Mouse (Mus musculus): ENCODE data around the gene Olfr1116.
"Not testable (repeated sequence)": the region's sequence is repeated elsewhere in the genome, so short reads cannot be mapped to it uniquely, and the experiment has no call there.

The Olfr1116 gene

GRCm38 (mm10) chr2:87267234-87267633 lies at the start of gene Olfr1116:
Olfr1116 (plus strand) TSS chr2:87267534.
- DNase-seq (ENCODE audit: low read depth, low spot score), result no peak

GRCm38 (mm10) chr2:87247713-87248112 lies 19.6 kb upstream of the Olfr1116 start, which contains the start of gene Olfr1115:
Olfr1115 (plus strand) TSS chr2:87248013.
- no peak for DNase-seq (ENCODE audit: low read depth, low spot score)

GRCm38 (mm10) chr2:87293977-87294376 lies 26.6 kb downstream of the Olfr1116 start:
- DNase-seq (ENCODE audit: low read depth, low spot score), result not testable (repeated sequence)

GRCm38 (mm10) chr2:87307281-87307680 lies 39.9 kb downstream of the Olfr1116 start, which contains the start of gene Olfr1118:
Olfr1118 (plus strand) TSS chr2:87307581.
- no peak for DNase-seq (ENCODE audit: low read depth, low spot score)
